ENCODE assay signal across 23 mouse cellular contexts in genomic region chr2:181326098-181326497, GRCm38 (mm10). TPM values are rescaled to one million over a fixed set of nuclear protein-coding genes. Genes with fewer than 3 reads are reported as not detected.
A peak's percentile ranks its signal among the peaks of the same experiment; 100 is the strongest.
DNase-seq lines count a peak whose midpoint lies in the region; ATAC-seq and TF ChIP-seq lines count a peak whose summit lies in the region.
"Had no signal": no experiment of that assay in that cellular context is flagged by ENCODE, and none has a peak within 500 bp of the region (broad histone marks: within the 10 kb centered on the region; RNA-seq: fewer than 3 reads in every experiment).

No protein-coding gene starts in this region.

- peak; percentile 46 to 84 for DNase-seq in adrenal gland, adult (ENCODE audit: inconsistent age in 2 of 2, low spot score in 1 of 2)
- DNase-seq in adrenal gland, postnatal 25 days = no peak
- DNase-seq in liver, adult 2 months (ENCODE audit: extremely low read depth, low read depth, low spot score) = peak; percentile 78
- no peak for DNase-seq in liver
- peak; percentile 18 for DNase-seq in adrenal gland, postnatal 10 days
- DNase-seq in limb, embryonic 10.5 days (ENCODE audit: low spot score) = no peak
- DNase-seq: cerebellum, adult 18-20 months; cerebellum, adult 9-11 months; cerebellum, postnatal 36 days; gastrocnemius, postnatal 10 days; heart, adult 2 months; heart, postnatal 14 days had no signal

- no peaks in the 10 kb centered on the region for H3K79me2 ChIP-seq in liver, adult 2 months (ENCODE audit: control insufficient read depth, insufficient read depth, low read length)

- H3K36me3 ChIP-seq in liver, adult 2 months (ENCODE audit: control insufficient read depth, insufficient read depth, low read length) = peaks cover 16% of the 10 kb centered on the region
- peaks cover 96% of the 10 kb centered on the region for H3K36me3 ChIP-seq in limb, embryonic 10.5 days
- H3K36me3 ChIP-seq in hindbrain, embryonic 12.5 days = peaks cover 82% of the 10 kb centered on the region

- H3K4me3 ChIP-seq in liver, adult 2 months (ENCODE audit: insufficient read depth, low read depth, low read length) = no peak overlapping the region
- no peak overlapping the region for H3K4me3 ChIP-seq in limb, embryonic 10.5 days
- no peak overlapping the region for H3K4me3 ChIP-seq in hindbrain, embryonic 12.5 days
- H3K4me3 ChIP-seq: embryonic facial prominence, embryonic 13.5 days; forebrain, embryonic 12.5 days; heart, adult 2 months; heart, embryonic 15.5 days; intestine, embryonic 15.5 days had no signal

- ATAC-seq in hindbrain, embryonic 12.5 days (ENCODE audit: low FRiP score) = no peak
- ATAC-seq: CD4-positive, CD25-positive, alpha-beta regulatory T cell, adult 4 months; forebrain, embryonic 16.5 days; intestine, embryonic 15.5 days had no signal

- no peak overlapping the region for H3K9ac ChIP-seq in liver, adult 2 months (ENCODE audit: low read depth, low read length)
- H3K9ac ChIP-seq in hindbrain, embryonic 12.5 days = no peak overlapping the region
- H3K9ac ChIP-seq: embryonic facial prominence, embryonic 13.5 days; forebrain, embryonic 12.5 days; heart, embryonic 15.5 days; hindbrain, embryonic 14.5 days; intestine, embryonic 15.5 days had no signal

- H3K27me3 ChIP-seq in liver, adult 2 months (ENCODE audit: control insufficient read depth, insufficient read depth, low read length) = no peaks in the 10 kb centered on the region
- H3K27me3 ChIP-seq in limb, embryonic 10.5 days (ENCODE audit: low read depth, poor library complexity, severe bottlenecking) = no peaks in the 10 kb centered on the region
- H3K27me3 ChIP-seq in hindbrain, embryonic 12.5 days = no peaks in the 10 kb centered on the region
- H3K27me3 ChIP-seq: embryonic facial prominence, embryonic 13.5 days; forebrain, embryonic 12.5 days; heart, embryonic 15.5 days; intestine, embryonic 15.5 days had no signal

- TF ChIP-seq CTCF in liver, adult 2 months (IDR thresholded peaks at IDR 0.05; ENCODE audit: low read depth, low read length) = no peak

- no peak for TF ChIP-seq POLR2A in liver, adult 2 months (IDR thresholded peaks at IDR 0.05; ENCODE audit: extremely low read depth, insufficient read depth, low read length)

- no peak overlapping the region for H3K4me2 ChIP-seq in hindbrain, embryonic 12.5 days (replicated peaks)
- H3K4me2 ChIP-seq: embryonic facial prominence, embryonic 13.5 days; forebrain, embryonic 12.5 days; heart, embryonic 11.5 days; heart, embryonic 15.5 days; hindbrain, embryonic 14.5 days; intestine, embryonic 15.5 days had no signal

- H3K4me1 ChIP-seq in liver, adult 2 months (ENCODE audit: control insufficient read depth, insufficient read depth, low read length) = peaks cover 4% of the 10 kb centered on the region; the same call in 1 of the 2 replicates
- no peaks in the 10 kb centered on the region for H3K4me1 ChIP-seq in limb, embryonic 10.5 days
- H3K4me1 ChIP-seq in hindbrain, embryonic 12.5 days = no peaks in the 10 kb centered on the region
- H3K4me1 ChIP-seq: embryonic facial prominence, embryonic 13.5 days; forebrain, embryonic 12.5 days; intestine, embryonic 15.5 days had no signal

- H3K9me3 ChIP-seq in limb, embryonic 10.5 days (replicated peaks) = no peaks in the 10 kb centered on the region
- no peaks in the 10 kb centered on the region for H3K9me3 ChIP-seq in hindbrain, embryonic 12.5 days (replicated peaks)
- H3K9me3 ChIP-seq: embryonic facial prominence, embryonic 13.5 days; forebrain, embryonic 12.5 days; G1E; heart, embryonic 15.5 days; intestine, embryonic 15.5 days had no signal

- 40% methylated on average over 2 of the region's 2 CpGs for WGBS in liver, adult 2 months
- WGBS in limb, embryonic 10.5 days = 91% methylated on average over 2 of the region's 2 CpGs
- 94% methylated on average over 2 of the region's 2 CpGs for WGBS in hindbrain, embryonic 12.5 days

- H3K27ac ChIP-seq in liver, adult 2 months (replicated peaks; ENCODE audit: insufficient read depth, low read depth, low read length) = no peak overlapping the region
- no peak overlapping the region for H3K27ac ChIP-seq in limb, embryonic 10.5 days
- no peak overlapping the region for H3K27ac ChIP-seq in hindbrain, embryonic 12.5 days
- H3K27ac ChIP-seq: embryonic facial prominence, embryonic 13.5 days; forebrain, embryonic 12.5 days; heart, adult 2 months; heart, embryonic 15.5 days; hindbrain, embryonic 14.5 days; intestine, embryonic 15.5 days had no signal

RNA-seq across cellular contexts. Expression of gene Rtel1, which starts 6.6 kb away (rescaled TPM):
- total RNA-seq in adrenal gland, postnatal 25 days (2021) = 43.4 and 44.7 TPM in 2 replicates
- 13.5 and 13.9 TPM in 2 replicates for total RNA-seq in liver, adult 2 months (2014; rRNA removed)
- 17.5 and 17.9 TPM in 2 replicates for polyA plus RNA-seq in liver, adult 2 months (2012; rRNA removed)
- total RNA-seq in adrenal gland, postnatal 10 days (2021) = 10 to 100 TPM; 33.0 to 50.3 TPM
- polyA plus RNA-seq in limb, embryonic 10.5 days (2016; fragmentation: Nextera tagmentation; extraction: Ambion mirVana) = 79.8 and 80.8 TPM in 2 replicates
- polyA plus RNA-seq in hindbrain, embryonic 12.5 days (2016; fragmentation: Nextera tagmentation; extraction: Ambion mirVana) = 47.8 and 49.2 TPM in 2 replicates

RNA-seq across cellular contexts. Expression of gene Stmn3, which starts 11.8 kb away (rescaled TPM):
- 9.8 and 12.2 TPM in 2 replicates for total RNA-seq in adrenal gland, postnatal 25 days (2021)
- total RNA-seq in liver, adult 2 months (2014; rRNA removed) = 0.09 and 0.20 TPM in 2 replicates
- 0.07 TPM in 1 of 2 replicates, not detected in the other for polyA plus RNA-seq in liver, adult 2 months (2012; rRNA removed)
- 10 to 100 TPM; 19.1 to 35.7 TPM for total RNA-seq in adrenal gland, postnatal 10 days (2021)
- 0.21 and 0.41 TPM in 2 replicates for polyA plus RNA-seq in limb, embryonic 10.5 days (2016; fragmentation: Nextera tagmentation; extraction: Ambion mirVana)
- polyA plus RNA-seq in hindbrain, embryonic 12.5 days (2016; fragmentation: Nextera tagmentation; extraction: Ambion mirVana) = 502 and 505 TPM in 2 replicates
- total RNA-seq: G1E; hematopoietic stem cell, adult 5-6 weeks had no signal
- polyA plus RNA-seq: CD4-positive, CD25-positive, alpha-beta regulatory T cell, adult 4 months; G1E had no signal

RNA-seq across cellular contexts. Expression of gene Gmeb2, which starts 38.3 kb away (rescaled TPM):
- total RNA-seq in adrenal gland, postnatal 25 days (2021) = 15.3 and 18.5 TPM in 2 replicates
- total RNA-seq in liver, adult 2 months (2014; rRNA removed) = 7.4 and 8.8 TPM in 2 replicates
- 10.7 and 16.1 TPM in 2 replicates for polyA plus RNA-seq in liver, adult 2 months (2012; rRNA removed)
- total RNA-seq in adrenal gland, postnatal 10 days (2021) = 10 to 100 TPM; 18.1 to 20.7 TPM
- polyA plus RNA-seq in limb, embryonic 10.5 days (2016; fragmentation: Nextera tagmentation; extraction: Ambion mirVana) = 20.3 and 23.0 TPM in 2 replicates
- polyA plus RNA-seq in hindbrain, embryonic 12.5 days (2016; fragmentation: Nextera tagmentation; extraction: Ambion mirVana) = 21.9 and 22.5 TPM in 2 replicates

RNA-seq across cellular contexts. Expression of gene Zgpat, which starts 38.6 kb away (rescaled TPM):
- 51.2 and 61.6 TPM in 2 replicates for total RNA-seq in adrenal gland, postnatal 25 days (2021)
- total RNA-seq in liver, adult 2 months (2014; rRNA removed) = 17.9 and 18.9 TPM in 2 replicates
- 18.2 and 22.5 TPM in 2 replicates for polyA plus RNA-seq in liver, adult 2 months (2012; rRNA removed)
- total RNA-seq in adrenal gland, postnatal 10 days (2021) = 10 to 100 TPM; 26.1 to 37.0 TPM
- 43.8 and 54.0 TPM in 2 replicates for polyA plus RNA-seq in limb, embryonic 10.5 days (2016; fragmentation: Nextera tagmentation; extraction: Ambion mirVana)
- polyA plus RNA-seq in hindbrain, embryonic 12.5 days (2016; fragmentation: Nextera tagmentation; extraction: Ambion mirVana) = 71.7 and 74.7 TPM in 2 replicates

RNA-seq across cellular contexts. Expression of gene Arfrp1, which starts 39.1 kb away (rescaled TPM):
- total RNA-seq in adrenal gland, postnatal 25 days (2021) = 40.8 and 49.7 TPM in 2 replicates
- 10.1 and 14.2 TPM in 2 replicates for total RNA-seq in liver, adult 2 months (2014; rRNA removed)
- polyA plus RNA-seq in liver, adult 2 months (2012; rRNA removed) = 11.9 and 15.0 TPM in 2 replicates
- total RNA-seq in adrenal gland, postnatal 10 days (2021) = 10 to 100 TPM; 37.9 to 48.2 TPM
- polyA plus RNA-seq in limb, embryonic 10.5 days (2016; fragmentation: Nextera tagmentation; extraction: Ambion mirVana) = 79.7 and 80.9 TPM in 2 replicates
- 68.5 and 76.6 TPM in 2 replicates for polyA plus RNA-seq in hindbrain, embryonic 12.5 days (2016; fragmentation: Nextera tagmentation; extraction: Ambion mirVana)

Comparison
In these comparisons a context has a peak if more than half of its experiments do, and no peak if none do; other contexts are left out.
1. DNase-seq: peak in adrenal gland, adult (2 of 2), liver, adult 2 months (single experiment) and adrenal gland, postnatal 10 days (single experiment); none in adrenal gland, postnatal 25 days (single experiment), liver (single experiment) and limb, embryonic 10.5 days (single experiment).